Mouse (Mus musculus) bone marrow, adult 2 months (tissue): ENCODE results near the gene Tmcc3.

Experiments used
- CTCF ChIP-seq: fragments of 200-500 bp; IDR thresholded peaks from 2 replicates; pipeline ENCODE4 v1.5.1; 2011; ENCODE audit warnings: low read length, control low read depth; ENCODE audit not compliant: control insufficient read depth, insufficient read depth
- POLR2A ChIP-seq: fragments of 200-500 bp; IDR thresholded peaks from 2 replicates; pipeline ENCODE4 v1.6.1; 2011; ENCODE audit warnings: low read depth, mild to moderate bottlenecking, control low read depth, low read length, borderline replicate concordance; ENCODE audit not compliant: control insufficient read depth

- TF ChIP-seq CTCF (no peak), POLR2A (no peak)
These were observed 165.8 kb downstream of the Tmcc3 start for GRCm38 (mm10) chr10:94477366-94478225.
